ENCODE assay signal across 25 mouse cellular contexts in genomic region chr7:100693199-100693598, GRCm38 (mm10). TPM values are rescaled to one million over a fixed set of nuclear protein-coding genes. Genes with fewer than 3 reads are reported as not detected.
A peak's percentile ranks its signal among the peaks of the same experiment; 100 is the strongest.
DNase-seq lines count a peak whose midpoint lies in the region; ATAC-seq lines count a peak whose summit lies in the region.
"Had no signal": no experiment of that assay in that cellular context is flagged by ENCODE, and none has a peak within 500 bp of the region (broad histone marks: within the 10 kb centered on the region; RNA-seq: fewer than 3 reads in every experiment).

No protein-coding gene starts in this region.

- WGBS in liver, embryonic 11.5 days: 73% methylated on average over 8 of the region's 8 CpGs

- H3K4me1 ChIP-seq in liver, embryonic 11.5 days (replicated peaks; ENCODE audit: control insufficient read depth, insufficient read depth, low read length): no peaks in the 10 kb centered on the region
- H3K4me1 ChIP-seq: forebrain, embryonic 10.5 days; forebrain, embryonic 13.5 days; heart, embryonic 13.5 days; intestine, embryonic 15.5 days had no signal

- H3K27me3 ChIP-seq in liver, embryonic 11.5 days (replicated peaks; ENCODE audit: control insufficient read depth, insufficient read depth, low read length): no peaks in the 10 kb centered on the region
- H3K27me3 ChIP-seq: forebrain, embryonic 13.5 days; heart, embryonic 13.5 days; intestine, embryonic 15.5 days had no signal

- H3K9me3 ChIP-seq in liver, embryonic 11.5 days (ENCODE audit: control insufficient read depth, low read length): no peaks in the 10 kb centered on the region
- H3K9me3 ChIP-seq: forebrain, embryonic 10.5 days; forebrain, embryonic 13.5 days; heart, embryonic 13.5 days; intestine, embryonic 15.5 days had no signal

- no peaks in the 10 kb centered on the region for H3K36me3 ChIP-seq in liver, embryonic 11.5 days (ENCODE audit: control insufficient read depth, insufficient read depth, low read length)
- H3K36me3 ChIP-seq: forebrain, embryonic 10.5 days; heart, embryonic 13.5 days; intestine, embryonic 15.5 days had no signal

- H3K4me3 ChIP-seq in liver, embryonic 11.5 days (ENCODE audit: low read depth, low read length): no peak overlapping the region
- H3K4me3 ChIP-seq: forebrain, embryonic 10.5 days; forebrain, embryonic 13.5 days; gastrocnemius, adult 2 months; heart, embryonic 13.5 days; intestine, embryonic 15.5 days had no signal

- peak; percentile 25 for DNase-seq in lung, postnatal 36 days
- DNase-seq in lung, postnatal 14 days: no peak
- peak; percentile 46 for DNase-seq in CD4-positive, CD25-positive, alpha-beta regulatory T cell, adult 2 months (ENCODE audit: low read depth, low spot score)
- DNase-seq in naive thymus-derived CD4-positive, alpha-beta T cell, adult 2 months (ENCODE audit: low read depth): peak; percentile 45
- no peak for DNase-seq in frontal cortex, postnatal 14 days (ENCODE audit: low spot score in 2 of 2)
- DNase-seq in liver, embryonic 11.5 days (ENCODE audit: low spot score): no peak
- DNase-seq: adrenal gland, postnatal 10 days; adrenal gland, postnatal 36 days; B cell, adult 2 months; cerebellum, adult 18-20 months; cerebellum, adult 9-10 months; cerebellum, postnatal 14 days; gastrocnemius, adult 2 months; gastrocnemius, postnatal 14 days; heart, adult 18-20 months; heart, postnatal 14 days; heart, postnatal 4 days had no signal

- ATAC-seq in activated CD4-positive, CD25-positive, alpha-beta regulatory T cell, adult 4 months: peak; percentile 40
- ATAC-seq in liver, embryonic 11.5 days (replicated peaks; ENCODE audit: low FRiP score): no peak
- ATAC-seq: forebrain, embryonic 13.5 days; forebrain, embryonic 16.5 days; hindbrain, postnatal 0 days; intestine, embryonic 15.5 days had no signal

- H3K4me2 ChIP-seq in liver, embryonic 11.5 days: no peak overlapping the region
- H3K4me2 ChIP-seq: forebrain, embryonic 13.5 days; heart, embryonic 13.5 days; hindbrain, embryonic 14.5 days; intestine, embryonic 15.5 days had no signal

- H3K9ac ChIP-seq in liver, embryonic 11.5 days (ENCODE audit: low read depth, low read length): no peak overlapping the region
- H3K9ac ChIP-seq: forebrain, embryonic 13.5 days; heart, embryonic 13.5 days; hindbrain, embryonic 14.5 days; intestine, embryonic 15.5 days had no signal

- H3K27ac ChIP-seq in liver, embryonic 11.5 days (ENCODE audit: low read depth, low read length): no peak overlapping the region
- H3K27ac ChIP-seq: forebrain, embryonic 10.5 days; forebrain, embryonic 13.5 days; gastrocnemius, adult 2 months; heart, embryonic 13.5 days; hindbrain, embryonic 14.5 days; hindbrain, postnatal 0 days; intestine, embryonic 15.5 days had no signal

RNA-seq across cellular contexts. Expression of gene Fam168a, which starts 13.2 kb away (rescaled TPM):
- 10 to 100 TPM; 17.3 to 18.0 TPM for polyA plus RNA-seq in activated CD4-positive, CD25-positive, alpha-beta regulatory T cell, adult 4 months (2017; shearing (Covaris generic))
- polyA plus RNA-seq in liver, embryonic 11.5 days (2014; fragmentation: Nextera tagmentation; extraction: Ambion mirVana): 16.2 and 18.8 TPM in 2 replicates

RNA-seq across cellular contexts. Expression of gene Plekhb1, which starts 31.0 kb away (rescaled TPM):
- under 1 TPM in 1 of 2 experiments, not detected in 1; 0.34 TPM for polyA plus RNA-seq in activated CD4-positive, CD25-positive, alpha-beta regulatory T cell, adult 4 months (2017; shearing (Covaris generic))
- polyA plus RNA-seq in liver, embryonic 11.5 days (2014; fragmentation: Nextera tagmentation; extraction: Ambion mirVana): 1.1 and 2.0 TPM in 2 replicates

Comparison
In these comparisons a context has a peak if more than half of its experiments do, and no peak if none do; other contexts are left out.
1. DNase-seq: peak in lung, postnatal 36 days (single experiment), CD4-positive, CD25-positive, alpha-beta regulatory T cell, adult 2 months (single experiment) and naive thymus-derived CD4-positive, alpha-beta T cell, adult 2 months (single experiment); none in lung, postnatal 14 days (single experiment), frontal cortex, postnatal 14 days (0 of 2) and liver, embryonic 11.5 days (single experiment).